Mouse (Mus musculus) CH12.LX (cell line): ENCODE measurements at regions not wholly inside any gene's neighbourhood (a gene's known extent, or its start where the extent isn't known, plus 50 kb on each side); places are given as distances from the start of the nearest gene placed in this dataset.

Experiments used
- CHD2 ChIP-seq: IDR thresholded peaks from 2 replicates; pipeline ENCODE4 v1.6.1; 2011; ENCODE audit warnings: low read length, improper control_type of control experiment
- CTCF ChIP-seq, 2 experiments: IDR thresholded peaks in 1 of 2; conservative IDR thresholded peaks in 1 of 2; 2 replicates each; pipeline ENCODE4 v1.5.1; 2011 to 2012; ENCODE audit warnings: low read depth in 2 of 2, low read length in 2 of 2, improper control_type of control experiment in 1 of 2, inconsistent platforms in 1 of 2, mild to moderate bottlenecking in 1 of 2, moderate library complexity in 1 of 2
- EP300 ChIP-seq: IDR thresholded peaks from 2 replicates; pipeline ENCODE4 v1.6.1; 2011; ENCODE audit warnings: low read length, improper control_type of control experiment
- NELFE ChIP-seq: IDR thresholded peaks from 2 replicates; pipeline ENCODE4 v1.6.1; 2011; ENCODE audit warnings: low read depth, low read length, improper control_type of control experiment
- POLR2A ChIP-seq: IDR thresholded peaks from 2 replicates; pipeline ENCODE4 v1.6.1; 2011; ENCODE audit warnings: low read depth, mild to moderate bottlenecking, improper control_type of control experiment, low read length

- TF ChIP-seq EP300 (no peak), POLR2A (no peak), NELFE (no peak), CTCF (conservative IDR thresholded peaks at IDR 0.05 in 1 of 2, IDR thresholded peaks at IDR 0.05 in 1 of 2; ENCODE audit: low read depth in 2 of 2, low read length in 2 of 2) (no peak), CHD2 (no peak)
These were observed 50.9 kb upstream of the Atp12a start for GRCm38 (mm10) chr14:56313969-56314368.
